Mouse (Mus musculus) frontal cortex, adult (tissue): ENCODE data around the gene Rap2b.

ENCODE experiments used
- ATAC-seq: cut with Nextera tagmentation; 2 replicates; pipeline ENCODE4 v1.9.2; 2017; ENCODE audit warnings: mild to moderate bottlenecking, moderate library complexity, mixed read lengths; ENCODE audit not compliant: low TSS enrichment

Rap2b gene

DNA sequence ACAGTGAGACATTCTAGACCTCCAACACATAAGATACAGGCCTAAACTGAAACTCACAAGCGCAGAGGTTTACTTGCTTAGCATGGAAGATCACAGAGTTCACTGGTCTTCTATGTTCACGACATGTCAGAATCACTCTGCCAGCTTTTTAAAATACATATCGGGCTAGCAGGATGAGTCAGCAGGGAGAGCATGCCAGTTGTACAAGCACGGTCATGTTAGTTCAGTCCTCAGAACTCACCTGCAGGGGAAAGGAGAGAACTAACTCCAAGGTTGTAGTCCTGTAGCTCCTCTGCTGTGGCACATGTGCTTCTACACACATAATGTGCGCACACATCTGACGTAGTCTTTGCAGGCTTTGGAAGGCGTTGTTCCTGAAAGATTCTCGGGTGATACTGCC is 14.6 kb downstream of the Rap2b start:
- ATAC-seq: peak; percentile 48

DNA sequence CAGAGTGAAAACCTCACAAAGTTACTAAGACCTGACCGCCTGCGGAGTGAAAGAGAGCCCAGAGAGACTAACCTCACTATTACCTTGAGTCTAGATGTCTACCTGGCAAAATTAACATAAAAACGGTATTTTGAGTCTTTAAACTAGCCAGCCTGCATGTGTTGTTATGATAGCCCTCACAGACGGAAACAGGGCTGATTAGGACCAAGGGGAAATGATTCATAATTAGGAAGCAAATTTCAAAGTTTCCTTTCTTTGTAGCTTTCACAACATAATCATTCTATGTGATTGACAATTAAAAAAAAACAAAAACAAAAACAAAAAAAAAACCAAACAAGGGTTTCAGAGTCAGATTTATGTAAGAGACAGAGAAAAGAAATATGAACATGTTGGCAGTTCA is 24.9 kb downstream of the Rap2b start:
- no peak for ATAC-seq

- ATAC-seq: peak; percentile 71
Measured at GRCm38 (mm10) chr3:61391564-61391963, 30.1 kb downstream of the Rap2b start.

DNA sequence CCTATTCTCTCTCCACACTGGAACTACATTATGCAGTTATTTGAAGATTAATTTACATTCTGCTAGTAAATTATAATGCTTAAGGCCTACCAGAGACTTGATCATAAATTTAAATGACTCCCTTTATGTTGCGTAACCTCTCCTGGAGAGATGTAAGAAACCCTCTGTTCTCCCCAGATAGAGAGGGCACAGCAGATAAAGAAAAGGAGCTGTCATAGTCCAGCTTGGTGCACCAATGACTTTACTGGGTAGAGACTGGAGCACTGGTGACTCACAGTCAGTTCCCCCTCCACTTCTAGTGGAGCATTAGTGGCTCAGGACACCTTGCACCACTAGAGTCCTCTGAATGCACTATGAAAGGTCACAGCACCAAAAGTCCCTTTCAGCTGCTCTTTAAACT is 31.4 kb downstream of the Rap2b start:
- ATAC-seq: no peak

DNA sequence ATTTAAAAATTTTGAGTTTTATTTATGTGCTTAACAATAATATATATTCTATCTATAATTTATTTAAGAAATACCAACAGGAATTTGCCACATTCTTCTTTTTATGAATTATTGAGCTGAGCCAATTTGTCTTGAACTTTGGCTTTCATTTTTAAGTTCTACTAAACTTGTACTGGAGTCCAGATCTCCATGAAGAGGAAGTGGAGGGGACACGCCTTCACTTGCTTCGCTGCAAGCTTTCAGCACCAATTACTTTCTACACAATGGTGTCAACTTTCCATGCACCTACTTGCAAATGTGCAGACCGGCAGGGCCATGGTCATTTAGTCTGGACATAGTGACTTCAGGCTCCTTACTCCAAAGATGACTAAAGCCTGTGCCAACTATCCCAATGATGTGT is 32.1 kb downstream of the Rap2b start:
- ATAC-seq: no peak

DNA sequence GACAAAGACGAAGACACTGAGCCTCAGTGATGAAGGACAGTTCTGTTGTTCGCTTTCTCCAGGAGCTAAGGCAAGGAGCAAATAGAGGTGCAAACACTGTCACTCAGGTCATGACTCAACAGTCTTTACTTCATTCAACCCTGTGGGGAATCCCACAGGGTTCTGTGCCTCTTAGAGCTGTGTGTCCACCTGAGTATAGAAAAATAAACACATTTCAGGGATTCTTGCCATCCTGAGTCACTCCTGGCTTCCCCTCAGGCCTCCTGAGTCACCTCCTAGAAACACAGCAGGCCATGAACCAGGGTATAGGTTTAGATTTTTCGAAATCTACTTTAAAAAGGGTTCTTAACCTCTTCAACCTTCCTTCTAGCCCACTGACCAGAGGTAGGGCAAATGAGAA is 33.9 kb downstream of the Rap2b start:
- no peak for ATAC-seq

DNA sequence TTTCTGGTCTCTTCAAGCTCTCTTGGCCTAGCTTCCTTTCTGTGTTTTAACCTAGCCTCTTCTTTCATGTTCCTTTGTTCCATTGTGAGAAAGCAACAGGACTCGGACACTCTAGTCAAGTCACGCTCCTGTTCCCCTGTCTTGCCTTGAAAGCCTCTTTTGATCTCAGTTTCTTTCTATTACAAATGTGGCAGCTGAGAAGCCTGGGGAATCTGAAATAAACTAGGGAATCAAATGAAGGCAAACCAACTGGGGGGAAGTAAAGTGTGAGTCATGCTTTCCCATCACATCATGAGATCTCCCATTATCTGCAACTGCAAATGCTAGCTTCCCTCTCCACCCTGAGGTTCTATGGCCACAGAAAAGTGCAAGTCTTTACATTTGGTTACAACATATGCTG is 35.3 kb downstream of the Rap2b start:
- ATAC-seq: no peak

- no peak for ATAC-seq
Measured at GRCm38 (mm10) chr3:61400823-61401387, 39.5 kb downstream of the Rap2b start.

DNA sequence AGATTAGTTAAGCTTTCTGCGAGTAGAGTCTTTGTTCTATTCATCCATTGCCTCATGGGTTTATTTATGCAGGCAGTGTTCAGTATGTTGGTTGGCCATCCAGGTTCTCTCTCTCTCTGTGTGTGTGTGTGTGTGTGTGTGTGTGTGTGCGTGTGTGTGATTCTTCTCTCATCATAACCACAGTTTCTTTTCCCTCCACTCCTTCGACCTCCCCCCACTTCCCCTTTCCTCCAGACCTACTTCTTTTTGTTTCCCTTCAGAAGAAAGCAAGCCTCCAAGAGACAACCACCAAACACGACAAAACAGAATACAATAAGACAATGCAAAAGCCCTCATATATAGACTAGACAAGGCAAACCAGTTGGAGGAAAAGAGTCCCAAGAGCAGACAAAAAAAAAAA is 45.5 kb downstream of the Rap2b start:
- ATAC-seq: no peak

GRCm38 (mm10) chr3:61409683-61410082 is 48.2 kb downstream of the Rap2b start:
- ATAC-seq: no peak

DNA sequence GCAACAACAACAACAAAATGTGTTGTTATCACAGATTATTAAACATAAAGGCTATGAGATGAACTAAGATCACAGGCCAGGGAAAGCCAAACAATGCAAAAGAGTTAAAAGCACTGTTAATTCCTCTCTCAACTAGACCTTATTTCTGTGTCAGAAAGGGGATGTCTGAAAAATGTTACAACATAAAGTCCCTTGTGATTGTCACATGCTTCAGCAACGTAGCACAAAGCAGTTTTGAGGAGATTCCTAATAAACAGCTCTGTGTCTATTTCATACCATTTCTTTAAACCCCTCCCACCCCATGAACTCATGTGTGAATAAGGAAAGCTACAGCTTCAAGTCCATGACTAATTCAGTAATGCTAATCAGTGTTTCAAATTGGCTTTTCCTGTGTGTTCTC is 54.4 kb downstream of the Rap2b start:
- ATAC-seq: no peak
